Mouse (Mus musculus) liver, embryonic 14.5 days (tissue): ENCODE results near the gene Espn. TPM values are rescaled to one million over a fixed set of nuclear protein-coding genes. Genes with fewer than 3 reads are reported as not detected.

Source experiments
- ATAC-seq: fragments of 200-750 bp; cut with Nextera tagmentation; 2 replicates; pipeline ENCODE4 v1.8.0; 2017; ENCODE audit warnings: moderate number of reproducible peaks, mild to moderate bottlenecking, moderate library complexity; ENCODE audit not compliant: insufficient read depth
- DNase-seq, 3 experiments: peaks; one replicate each; pipeline ENCODE4 v3.0.0-alpha.2; 2012 to 2013; ENCODE audit warnings: low read depth in 3 of 3, low spot score in 3 of 3
- H3K27ac ChIP-seq: fragments of 300-500 bp; sonication (generic); 2 replicates; pipeline ENCODE4 v1.5.1; 2014; ENCODE audit warnings: moderate library complexity, mild to moderate bottlenecking, control low read depth, inconsistent platforms
- H3K27me3 ChIP-seq: fragments of 300-500 bp; sonication (generic); 2 replicates; pipeline ENCODE4 v1.6.1; 2014; ENCODE audit warnings: mild to moderate bottlenecking, low read length, moderate library complexity; ENCODE audit not compliant: control insufficient read depth, insufficient read depth
- H3K36me3 ChIP-seq: fragments of 300-500 bp; sonication (generic); replicated peaks from 2 replicates; pipeline ENCODE4 v1.6.1; 2014; ENCODE audit warnings: low read depth; ENCODE audit not compliant: control insufficient read depth, insufficient read depth
- H3K4me1 ChIP-seq, 2 experiments: fragments of 200-500 bp in 1 of 2; fragments of 300-500 bp in 1 of 2; sonication (generic) in 1 of 2; replicated peaks; 2 replicates each; pipeline ENCODE4 v1.6.1; 2012 to 2014; ENCODE audit warnings: antibody characterized with exemption in 1 of 2, inconsistent platforms in 1 of 2, low read length in 1 of 2; ENCODE audit not compliant: control insufficient read depth in 2 of 2, insufficient read depth in 2 of 2
- H3K4me2 ChIP-seq: fragments of 300-500 bp; sonication (generic); 2 replicates; pipeline ENCODE4 v1.6.1; 2014; ENCODE audit warnings: low read depth, mild to moderate bottlenecking, control low read depth, moderate library complexity
- H3K4me3 ChIP-seq, 2 experiments: fragments of 200-500 bp in 1 of 2; fragments of 300-500 bp in 1 of 2; sonication (generic) in 1 of 2; 2 replicates each; pipeline ENCODE4 v1.5.1; 2012 to 2014; ENCODE audit warnings: low read depth in 2 of 2, low read length in 2 of 2, mild to moderate bottlenecking in 2 of 2, control low read depth in 1 of 2, inconsistent platforms in 1 of 2, moderate library complexity in 1 of 2; ENCODE audit not compliant: insufficient read depth in 1 of 2
- H3K9ac ChIP-seq: fragments of 300-500 bp; sonication (generic); replicated peaks from 2 replicates; pipeline ENCODE4 v1.6.1; 2014; ENCODE audit warnings: mild to moderate bottlenecking, control low read depth, moderate library complexity
- H3K9me3 ChIP-seq: fragments of 300-500 bp; sonication (generic); 2 replicates; pipeline ENCODE4 v1.6.1; 2016; ENCODE audit warnings: low read length, mixed read lengths; ENCODE audit not compliant: control insufficient read depth
- CTCF ChIP-seq: IDR thresholded peaks from 2 replicates; pipeline ENCODE4 v1.5.1; 2016; ENCODE audit warnings: antibody characterized with exemption, low read depth, control low read depth
- EP300 ChIP-seq: IDR thresholded peaks from 2 replicates; pipeline ENCODE4 v1.6.1; 2016; ENCODE audit warnings: antibody characterized with exemption, low read depth
- WGBS: fragments of 180-500 bp; shearing (Covaris S2); extraction: QIAGEN DNeasy Blood & Tissue Kit; methylation state at CpG from one replicate; pipeline ENCODE4 v1.1.7; 2014; ENCODE audit not compliant: insufficient replicate concordance; 5-methylcytosine and 5-hydroxymethylcytosine counted together
- polyA plus RNA-seq, 2 experiments: library from polyadenylated mRNA; depleted of rRNA in 1 of 2; stranded (reverse) in 1 of 2; unstranded in 1 of 2; fragments of >200 nt; fragmentation: Nextera tagmentation in 1 of 2; extraction: Ambion mirVana in 1 of 2; gene quantifications; 2 replicates each; pipeline versions ENCODE4 v1.2.1 to v1.2.3; 2012 to 2014

The Espn gene
- polyA plus RNA-seq, 2 experiments, result 1.2 TPM

DNA sequence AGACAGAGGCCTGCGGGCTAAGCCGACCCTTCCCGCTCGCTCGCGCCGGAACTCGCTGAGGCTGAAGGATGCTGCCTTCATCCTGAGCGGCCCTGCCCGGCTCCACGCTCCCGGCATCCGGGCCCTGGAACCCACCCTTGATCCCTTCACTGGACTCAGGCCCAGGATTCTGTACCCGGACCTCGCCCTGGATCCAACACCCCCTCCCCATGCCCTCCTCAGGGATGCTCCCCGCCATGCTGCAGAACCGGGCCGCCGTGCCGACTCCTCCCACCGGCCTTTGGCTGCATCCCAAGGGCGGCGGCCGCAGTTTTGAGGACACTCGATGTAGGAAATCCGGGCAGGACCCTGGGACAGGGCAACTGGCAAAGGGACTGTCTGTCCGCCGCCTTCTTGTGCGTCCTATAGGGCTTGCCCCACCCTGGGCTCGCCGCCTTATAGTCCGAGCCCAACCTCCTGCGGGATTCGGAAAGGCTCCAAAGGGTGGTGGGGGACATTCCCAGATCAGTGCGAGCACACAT, 26.2 kb upstream of the Espn start:
- H3K27ac ChIP-seq, result no peak overlapping the region
- H3K4me3 ChIP-seq, result peak overlapping the region; percentile 59 to 75
- peak overlapping the region; percentile 89 for H3K4me2 ChIP-seq
- H3K27me3 ChIP-seq, result peaks cover 7% of the 10 kb centered on the region; the same call in 1 of the 2 replicates
- H3K36me3 ChIP-seq, result no peaks in the 10 kb centered on the region
- ATAC-seq (peak; percentile 34), DNase-seq (no peak)
- TF ChIP-seq EP300 (no peak), CTCF (no peak)
- under 1% methylated on average over 35 of the region's 35 CpGs for WGBS
- H3K9ac ChIP-seq, result peak overlapping the region; percentile 44
- H3K9me3 ChIP-seq, result no peaks in the 10 kb centered on the region
- H3K4me1 ChIP-seq, result peaks cover 12% of the 10 kb centered on the region in 2 experiments

DNA sequence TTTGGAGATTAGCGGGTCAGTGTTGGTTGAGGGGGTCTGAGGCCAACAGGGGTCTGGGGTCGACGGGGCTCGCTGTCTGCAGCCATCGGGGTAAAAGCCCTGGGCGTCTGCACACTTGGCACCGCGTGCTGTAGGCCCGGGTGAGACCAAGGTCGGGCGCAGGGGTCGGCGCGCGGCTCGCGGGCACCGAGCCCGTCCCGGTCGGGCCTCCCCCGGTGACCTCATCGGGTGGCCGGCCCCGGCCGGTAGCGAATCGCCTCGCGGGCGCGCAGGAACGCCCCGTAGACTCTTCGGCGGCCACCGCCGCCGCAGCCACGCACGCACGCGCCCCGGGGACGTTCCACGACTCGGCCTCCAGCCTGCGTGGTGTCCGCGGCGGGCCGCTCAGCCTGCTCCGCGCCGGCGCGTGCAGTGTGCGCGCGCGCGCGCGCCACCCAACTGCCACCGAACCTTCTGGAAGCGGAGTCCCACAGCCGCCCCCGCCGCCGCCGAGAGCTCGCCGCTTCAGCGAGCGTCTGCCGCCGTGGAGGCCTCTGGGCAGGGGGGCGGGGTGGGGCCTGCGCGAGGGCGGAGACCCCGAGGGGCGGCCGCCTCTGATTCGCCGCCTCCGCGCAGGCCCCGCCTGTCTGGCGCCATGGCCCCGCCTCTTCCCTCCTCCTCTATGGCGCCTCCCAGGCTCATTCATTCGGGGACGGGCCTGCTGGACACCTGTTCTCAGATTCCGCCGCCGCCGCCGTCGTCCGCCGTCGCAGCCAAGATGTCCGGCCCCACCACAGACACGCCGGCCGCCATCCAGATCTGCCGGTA, 25.6 kb upstream of the Espn start, which contains the start of gene Acot7:
Gene Acot7 (plus strand): TSS at position 598 of the 807 bp plus-strand sequence.
- peak; percentile 96 for ATAC-seq
- under 1% methylated on average over 73 of the region's 108 CpGs for WGBS
- no peak within 1 kb of the TSS; the same call in 1 of the 2 replicates for H3K27ac ChIP-seq
- H3K4me1 ChIP-seq, result peaks cover 12% of the 10 kb centered on the region in 2 experiments
- no peak for TF ChIP-seq CTCF
- TF ChIP-seq EP300, result no peak
- no peaks in the 10 kb centered on the region for H3K36me3 ChIP-seq
- peaks cover 7% of the 10 kb centered on the region; the same call in 1 of the 2 replicates for H3K27me3 ChIP-seq
- peak; percentile 78 to 81 (median 79) for DNase-seq
- H3K9me3 ChIP-seq, result no peaks in the 10 kb centered on the region
- H3K9ac ChIP-seq, result peak within 1 kb of the TSS; percentile 69
- H3K4me2 ChIP-seq, result peak within 1 kb of the TSS; percentile 89
- peak within 1 kb of the TSS; percentile 72 to 75 for H3K4me3 ChIP-seq

DNA sequence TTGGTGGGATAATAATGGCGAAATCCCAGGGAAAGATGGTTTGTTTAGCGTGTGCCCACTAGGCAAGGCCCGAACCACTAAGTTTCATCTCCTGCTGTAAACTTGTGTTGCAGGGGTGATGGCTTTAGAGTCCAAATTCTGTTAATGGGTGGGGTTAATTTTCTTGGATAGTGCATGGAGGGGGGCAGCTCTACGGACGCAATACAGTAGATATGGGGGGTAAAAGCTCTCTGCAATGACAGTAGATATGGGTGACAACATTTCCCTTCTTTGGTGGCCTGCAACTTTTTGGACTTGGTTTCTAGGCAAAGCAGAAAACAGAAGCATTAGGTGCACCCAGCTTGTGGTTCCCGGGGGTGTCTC, 25.0 kb upstream of the Espn start:
- H3K4me1 ChIP-seq, result peaks cover 12% of the 10 kb centered on the region in 2 experiments
- 30% methylated on average over 6 of the region's 6 CpGs for WGBS
- peak overlapping the region; percentile 89 for H3K4me2 ChIP-seq
- H3K4me3 ChIP-seq, result peak overlapping the region; percentile 72 to 75
- no peak for DNase-seq
- peak overlapping the region; percentile 69 for H3K9ac ChIP-seq
- no peaks in the 10 kb centered on the region for H3K9me3 ChIP-seq
- ATAC-seq, result no peak
- TF ChIP-seq CTCF, result no peak
- no peak for TF ChIP-seq EP300
- peaks cover 7% of the 10 kb centered on the region; the same call in 1 of the 2 replicates for H3K27me3 ChIP-seq
- H3K36me3 ChIP-seq, result no peaks in the 10 kb centered on the region
- H3K27ac ChIP-seq, result no peak overlapping the region; the same call in 1 of the 2 replicates

DNA sequence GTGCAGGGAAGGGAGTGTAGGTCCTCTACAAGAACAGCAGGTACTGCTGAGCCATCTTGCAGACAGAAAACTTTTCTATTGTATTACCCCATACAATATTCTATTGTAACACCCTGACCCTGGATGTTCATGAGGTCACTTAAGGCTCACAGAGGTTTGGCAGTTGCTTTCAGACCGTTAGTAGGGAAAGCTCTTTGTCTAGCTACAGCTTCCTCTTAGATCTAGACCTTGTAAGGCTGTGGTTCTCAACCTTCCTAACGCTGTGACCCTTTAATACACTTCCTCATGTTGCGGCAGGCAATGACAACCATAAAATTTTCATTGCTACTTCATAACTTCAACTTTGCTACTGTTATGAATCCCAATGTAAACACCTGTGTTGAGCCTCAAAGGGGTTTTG, 24.5 kb upstream of the Espn start:
- WGBS, result 26% methylated on average over 3 of the region's 3 CpGs
- H3K27me3 ChIP-seq, result peaks cover 7% of the 10 kb centered on the region; the same call in 1 of the 2 replicates
- peaks cover 12% of the 10 kb centered on the region in 2 experiments for H3K4me1 ChIP-seq
- no peaks in the 10 kb centered on the region for H3K36me3 ChIP-seq
- no peak overlapping the region for H3K4me2 ChIP-seq
- no peak for ATAC-seq
- H3K27ac ChIP-seq, result no peak overlapping the region
- TF ChIP-seq EP300 (no peak), CTCF (no peak)
- no peak overlapping the region for H3K9ac ChIP-seq
- H3K4me3 ChIP-seq, result no peak overlapping the region
- no peaks in the 10 kb centered on the region for H3K9me3 ChIP-seq
- no peak for DNase-seq

DNA sequence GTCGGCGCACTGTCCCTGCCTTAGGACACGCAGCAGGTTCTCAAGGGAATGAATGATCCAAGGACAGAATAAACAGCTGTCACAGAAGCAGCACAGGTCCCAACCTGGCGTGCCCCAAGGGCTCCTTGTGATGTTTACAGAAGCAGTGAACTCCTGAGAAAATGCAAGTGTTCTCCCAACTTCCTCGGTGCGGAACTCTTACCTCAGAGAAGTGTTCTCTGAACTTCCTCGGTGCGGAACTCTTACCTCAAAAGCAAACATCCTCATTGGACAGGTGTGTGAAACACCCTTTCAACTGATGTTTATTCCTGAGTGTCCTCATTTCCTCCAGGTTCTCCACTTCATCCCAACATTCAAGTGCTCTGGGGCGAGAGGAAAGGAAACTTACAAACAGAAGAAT, 21.8 kb upstream of the Espn start:
- 70% methylated on average over 9 of the region's 9 CpGs for WGBS
- ATAC-seq (no peak), DNase-seq (no peak)
- H3K27ac ChIP-seq, result no peak overlapping the region
- H3K4me1 ChIP-seq, result peaks cover 8% of the 10 kb centered on the region in 2 experiments; a peak in 3 of 4 replicates
- H3K36me3 ChIP-seq, result no peaks in the 10 kb centered on the region
- H3K27me3 ChIP-seq, result peaks cover 2% of the 10 kb centered on the region; the same call in 1 of the 2 replicates
- no peak overlapping the region for H3K9ac ChIP-seq
- TF ChIP-seq CTCF (no peak), EP300 (no peak)
- no peak overlapping the region for H3K4me2 ChIP-seq
- H3K4me3 ChIP-seq, result no peak overlapping the region
- no peaks in the 10 kb centered on the region for H3K9me3 ChIP-seq
